Mouse (Mus musculus) T-helper 2 cell (primary cell): ENCODE results near the gene Ccn6.

Source experiments
- in situ Hi-C: fragments of 300-600 bp; cut with MboI, MseI; formaldehyde crosslinking; loops from one replicate; pipeline ENCODE4 v1.15.1; 2025; ENCODE audit warnings: high pct_unique_total_duplicates

The Ccn6 gene

DNA sequence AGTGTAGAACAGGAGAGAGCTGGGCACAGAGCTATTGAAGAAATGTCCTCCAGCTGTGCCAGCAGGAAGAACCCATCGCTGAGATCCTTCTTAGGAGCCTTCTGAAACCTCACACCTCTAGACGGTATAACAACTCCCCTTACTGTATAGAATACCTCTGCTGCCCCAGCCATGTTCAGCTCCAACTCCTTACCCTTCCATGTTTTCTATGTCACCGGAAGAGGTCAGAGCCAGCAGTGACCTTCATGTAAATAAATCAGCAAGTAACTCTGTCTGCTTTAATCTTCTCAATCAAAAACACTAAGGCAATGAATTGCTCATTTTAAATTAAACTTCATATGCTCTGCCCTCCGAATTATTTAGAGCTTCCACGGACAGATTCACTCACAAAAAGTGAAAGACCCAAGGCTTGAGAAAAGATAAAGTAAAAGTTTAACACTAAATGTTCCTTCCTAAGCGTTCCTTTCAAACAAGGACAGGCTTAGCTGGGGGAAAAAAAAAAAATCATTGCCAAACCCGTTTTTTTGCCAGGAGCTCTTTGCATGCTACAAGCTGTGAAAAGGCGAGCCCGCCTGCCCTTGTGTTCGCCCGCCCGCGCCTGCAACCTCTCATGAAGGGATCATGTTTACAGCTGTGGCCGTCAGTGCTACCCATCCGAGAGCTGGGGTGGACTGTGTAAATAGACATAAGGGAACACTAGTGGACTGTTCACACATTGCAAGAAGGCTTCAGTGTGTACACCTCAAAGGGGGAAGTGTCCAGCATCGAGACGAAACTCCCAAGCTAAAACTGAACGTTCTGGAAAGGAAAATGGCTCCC lies 719 bp downstream of the Ccn6 start:
- in situ Hi-C loops, result loop anchor here (25.0 kb wide), 1 partner anchor 1049 kb away; no protein-coding TSS in a partner anchor

DNA sequence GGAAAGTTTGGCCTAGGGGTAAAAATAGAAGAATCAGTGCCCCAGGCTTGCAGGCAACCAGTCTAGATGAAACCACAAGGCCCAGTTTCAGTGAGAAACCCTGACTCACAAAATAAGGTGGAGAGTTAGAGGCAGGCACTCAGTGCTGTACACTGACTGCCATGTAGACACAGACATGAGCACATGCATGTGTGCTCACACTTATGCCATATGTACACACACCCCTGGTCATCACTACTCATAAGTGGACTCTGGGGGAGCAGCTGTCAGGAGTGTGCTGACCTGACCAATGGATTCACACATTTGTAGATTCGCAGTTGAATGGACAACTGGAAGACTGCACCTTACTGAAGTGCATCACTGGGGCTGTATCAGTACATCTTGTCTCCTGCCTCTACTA lies 2.2 kb downstream of the Ccn6 start:
- in situ Hi-C loops, result loop anchor here (25.0 kb wide), 1 partner anchor 1051 kb away; no protein-coding TSS in a partner anchor

- in situ Hi-C loops, result loop anchor here (25.0 kb wide), 1 partner anchor 1054 kb away; no protein-coding TSS in a partner anchor
Measured at GRCm38 (mm10) chr10:39158306-39158705, 5.3 kb downstream of the Ccn6 start.

DNA sequence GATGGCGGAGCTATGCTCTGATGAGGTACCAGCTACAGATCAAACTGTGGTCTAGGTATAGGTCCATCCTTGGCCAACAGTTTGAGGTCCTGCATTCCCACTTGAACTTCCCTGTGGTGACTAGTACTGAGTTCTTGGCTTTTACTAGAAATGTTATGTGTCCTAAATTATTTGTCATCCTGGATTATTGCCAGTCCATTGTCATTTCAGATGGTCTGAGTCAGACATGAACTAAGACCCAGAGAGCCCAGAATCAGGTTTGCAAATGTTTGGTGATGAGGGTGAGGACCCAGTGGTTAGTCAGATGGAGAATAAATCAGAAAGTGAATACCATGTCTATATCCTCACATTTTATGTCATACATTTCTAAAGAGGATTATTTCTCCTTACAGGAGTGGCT lies 6.3 kb downstream of the Ccn6 start:
- in situ Hi-C loops, result loop anchor here (25.0 kb wide), 1 partner anchor 1055 kb away; no protein-coding TSS in a partner anchor

- in situ Hi-C loops, result loop anchor here (25.0 kb wide), 1 partner anchor 1056 kb away; no protein-coding TSS in a partner anchor
Measured at GRCm38 (mm10) chr10:39156719-39157118, 6.9 kb downstream of the Ccn6 start.

DNA sequence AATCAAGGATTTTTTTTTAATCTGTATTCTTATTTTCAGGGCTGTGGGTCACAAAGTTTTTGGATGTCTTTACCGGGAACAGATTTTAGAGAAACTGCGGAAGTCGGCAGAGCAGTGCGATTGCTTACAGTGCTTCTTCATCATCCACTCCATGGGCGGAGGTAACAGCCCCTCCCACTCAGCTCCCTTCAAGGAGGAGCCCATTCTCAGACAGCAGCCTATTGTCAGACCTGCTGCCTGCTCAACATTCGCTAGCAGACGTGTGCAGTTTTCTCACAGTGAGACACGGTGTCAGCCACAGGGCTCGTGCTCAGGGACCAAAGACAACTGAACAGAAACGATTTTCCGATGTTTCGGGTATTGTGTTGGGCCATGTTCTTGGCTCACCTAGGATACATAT lies 21.4 kb downstream of the Ccn6 start:
- in situ Hi-C loops, result no loop called here

- in situ Hi-C loops, result no loop called here
Measured at GRCm38 (mm10) chr10:39141401-39141800, 22.2 kb downstream of the Ccn6 start.

DNA sequence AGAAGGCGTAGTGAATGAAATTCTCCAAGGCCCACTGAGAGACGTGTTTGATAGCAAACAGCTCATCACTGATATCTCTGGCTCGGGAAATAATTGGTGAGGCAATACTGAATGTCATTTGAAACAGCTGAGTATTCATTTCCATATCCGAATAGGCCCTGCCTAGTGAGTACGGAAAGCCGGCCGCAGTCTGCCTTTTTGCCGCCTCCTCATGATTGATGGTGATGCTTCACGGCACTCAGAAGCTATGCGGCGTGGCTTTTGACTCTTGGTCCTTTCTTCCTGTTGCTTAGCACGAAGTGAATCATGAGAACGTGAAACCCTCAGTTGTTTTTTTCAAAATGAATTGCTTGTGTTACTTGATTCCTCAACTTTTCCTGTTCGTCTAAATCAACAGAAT lies 22.8 kb downstream of the Ccn6 start:
- in situ Hi-C loops, result no loop called here

DNA sequence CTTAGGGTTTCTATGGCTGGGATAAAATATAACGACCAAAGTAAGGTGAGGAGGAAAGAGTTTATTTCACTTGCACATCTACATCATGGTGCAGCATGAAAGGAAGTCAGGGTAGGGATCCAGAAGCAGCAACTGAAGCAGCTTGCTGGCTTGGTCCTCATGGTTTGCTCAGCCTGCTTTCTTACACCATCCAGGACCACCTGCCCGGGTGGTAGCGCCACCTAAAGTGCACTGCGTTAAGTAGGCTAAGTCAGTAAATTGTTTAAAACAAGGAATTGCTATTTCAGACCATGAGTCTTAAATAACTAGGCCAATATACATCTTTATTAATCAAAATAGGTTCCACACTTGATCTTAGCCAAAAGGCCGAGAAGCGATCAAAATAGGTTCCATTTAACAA lies 24.8 kb downstream of the Ccn6 start:
- in situ Hi-C loops, result no loop called here

- in situ Hi-C loops, result no loop called here
Measured at GRCm38 (mm10) chr10:39137766-39138165, 25.8 kb downstream of the Ccn6 start.

DNA sequence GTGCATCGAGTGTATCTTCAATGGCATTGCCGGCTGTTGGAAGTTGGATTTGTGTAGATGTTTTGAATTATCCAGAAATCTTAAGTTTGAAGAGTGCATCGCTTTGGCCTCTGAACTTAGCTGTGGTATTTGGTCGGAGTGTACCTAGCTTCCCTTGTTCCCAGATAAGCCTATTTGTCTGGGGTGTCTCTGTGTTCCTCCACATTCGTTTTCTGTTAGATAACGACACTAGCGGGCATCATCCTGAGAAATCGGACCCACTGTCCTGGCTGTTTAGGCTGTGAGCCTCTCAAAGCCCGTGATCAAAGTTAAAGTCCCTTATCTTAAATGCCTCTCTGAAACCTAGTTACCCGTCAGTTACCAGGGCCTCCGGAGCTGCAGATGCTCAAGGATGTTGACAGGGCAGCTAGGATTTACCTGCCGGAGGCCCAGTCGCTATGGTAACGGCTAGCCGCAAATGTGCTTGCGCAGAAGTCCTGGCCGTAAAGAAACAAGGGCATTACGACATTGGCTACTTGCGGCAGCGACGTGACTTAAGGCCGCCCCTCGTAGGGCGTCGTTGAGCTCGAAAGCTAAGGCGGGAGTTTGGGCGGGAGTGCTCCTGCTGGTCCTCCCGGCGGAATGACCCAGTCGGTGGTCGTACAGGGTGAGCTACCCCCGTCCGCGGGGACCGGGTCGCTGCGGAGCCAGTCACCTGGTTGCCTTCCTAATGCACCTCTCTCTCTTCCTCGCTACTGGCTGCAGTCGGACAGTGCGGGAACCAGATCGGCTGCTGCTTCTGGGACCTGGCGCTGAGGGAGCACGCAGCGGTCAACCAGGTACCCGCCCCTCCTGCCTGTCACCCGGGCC lies 29.9 kb downstream of the Ccn6 start, which contains the start of the genes Fam229b and Tube1:
TSS of gene Fam229b (minus strand) at position 453 of the 849 bp plus-strand sequence.
TSS of gene Tube1 (plus strand) at position 515 of the 849 bp plus-strand sequence.
- in situ Hi-C loops, result no loop called here

DNA sequence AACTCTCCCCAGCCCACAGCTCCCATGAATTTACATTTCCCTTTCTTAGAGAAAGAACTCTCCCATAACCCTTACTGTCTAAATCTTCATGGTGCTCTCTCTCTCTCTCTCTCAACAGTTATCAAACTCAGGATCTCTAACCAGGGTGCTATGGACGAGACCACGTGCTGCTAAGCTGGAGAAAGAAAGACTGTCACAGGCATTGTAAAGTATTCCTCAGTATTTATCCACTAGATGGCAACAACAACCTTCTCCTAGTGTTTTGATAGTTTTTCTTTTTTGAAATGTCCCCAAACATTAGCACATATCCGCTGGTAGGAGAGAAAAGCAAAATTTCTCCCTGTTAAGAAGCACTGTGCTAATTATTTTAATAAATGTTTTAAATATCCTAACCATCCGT lies 42.2 kb downstream of the Ccn6 start:
- in situ Hi-C loops, result no loop called here

DNA sequence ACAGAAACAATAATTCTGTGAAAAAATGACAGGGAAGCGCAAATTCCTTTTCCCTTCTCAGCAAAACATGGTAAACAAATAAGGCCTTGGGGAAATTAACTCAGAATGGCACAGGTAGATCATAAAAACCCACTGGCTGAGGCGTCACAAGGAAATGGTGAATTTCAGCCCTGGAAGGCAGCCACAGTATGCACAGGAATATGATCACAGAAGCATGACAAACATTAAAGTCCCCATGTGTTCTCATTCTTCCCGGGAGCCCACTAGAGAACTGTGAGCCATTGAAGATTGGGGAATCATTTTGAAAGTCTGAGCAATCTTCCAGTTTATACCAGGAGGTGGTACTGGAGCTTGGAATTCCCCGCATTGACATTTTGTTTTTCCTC lies 54.1 kb downstream of the Ccn6 start:
- in situ Hi-C loops, result no loop called here

DNA sequence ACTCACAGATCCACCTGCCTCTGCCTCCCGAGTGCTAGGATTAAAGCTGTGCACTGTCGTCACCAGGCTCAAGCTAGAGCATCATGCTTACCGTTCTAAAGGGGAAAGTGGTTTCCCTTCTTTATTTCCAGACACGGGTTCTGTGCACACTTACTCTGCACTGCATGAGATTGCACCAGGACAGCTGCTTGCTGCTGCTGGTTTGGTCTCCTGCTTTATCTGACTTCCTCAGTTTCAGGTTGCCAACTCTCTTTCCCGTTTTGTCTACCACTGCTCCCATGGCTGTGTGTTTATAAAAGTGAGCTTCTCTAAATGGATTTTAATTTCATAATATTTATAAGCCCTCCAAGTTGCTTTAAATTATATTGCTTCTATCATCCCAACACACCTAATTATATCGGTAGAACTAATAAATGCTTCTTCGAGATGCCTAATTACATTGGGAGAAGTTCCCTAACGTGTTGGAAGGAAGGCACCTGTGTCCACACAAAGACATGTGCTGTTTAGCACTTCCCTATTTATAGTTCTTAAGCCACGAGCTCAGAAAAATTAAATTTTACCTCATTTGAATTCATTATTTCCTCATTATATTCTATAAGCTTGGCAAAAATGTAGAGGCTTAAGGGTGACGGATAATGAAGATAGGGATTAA lies 54.6 kb downstream of the Ccn6 start:
- in situ Hi-C loops, result no loop called here

GRCm38 (mm10) chr10:39106935-39107334 lies 56.7 kb downstream of the Ccn6 start:
- in situ Hi-C loops, result no loop called here

DNA sequence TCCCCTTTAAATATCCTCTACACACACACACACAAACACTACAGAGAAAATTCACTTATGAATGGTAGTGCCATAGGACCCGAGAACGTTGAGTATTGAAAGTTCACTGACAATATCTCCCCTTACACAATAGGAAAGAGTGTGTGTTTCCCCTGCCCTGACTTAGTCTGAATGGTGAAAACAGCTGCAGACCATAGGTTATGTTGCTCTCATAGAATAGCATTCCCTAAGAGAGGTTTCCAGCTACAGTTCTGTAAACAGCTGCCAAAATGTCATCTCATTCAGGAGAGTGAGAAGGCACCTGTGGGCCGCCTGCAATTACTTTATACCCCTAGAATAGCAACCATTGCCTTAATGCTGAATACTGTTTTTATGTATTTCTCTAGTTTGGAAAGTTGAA lies 57.2 kb downstream of the Ccn6 start:
- in situ Hi-C loops, result no loop called here

DNA sequence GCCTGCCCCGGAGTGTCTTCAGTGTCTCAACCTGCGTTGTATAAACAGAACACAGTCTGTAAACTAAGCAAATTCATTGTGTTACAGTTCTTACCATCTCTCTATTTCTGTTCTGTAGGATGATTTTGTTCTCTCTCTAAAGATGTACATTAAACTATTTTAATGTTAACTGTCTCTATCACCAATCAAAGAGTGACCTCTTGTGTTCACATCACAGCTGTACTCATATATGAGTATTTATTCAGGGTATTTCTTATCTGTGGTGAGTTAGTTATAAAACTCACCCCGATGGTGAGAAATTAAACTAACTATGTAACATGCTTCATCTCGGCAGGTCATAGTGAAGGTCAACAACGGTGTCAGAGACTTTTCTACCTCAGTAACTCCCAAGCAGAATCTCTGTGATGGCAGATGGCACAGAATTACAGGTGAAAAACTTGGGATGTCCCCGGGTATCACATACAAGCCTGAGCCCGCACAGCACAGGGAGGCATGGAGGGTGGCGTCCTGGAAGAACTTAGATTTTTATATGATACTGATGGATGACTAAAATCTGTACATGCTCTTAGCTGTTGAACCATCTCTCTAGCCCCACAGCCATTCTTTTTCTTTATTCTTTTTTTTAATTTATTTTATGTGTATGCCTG lies 58.7 kb downstream of the Ccn6 start:
- in situ Hi-C loops, result no loop called here
